Comparison of ENCODE assay signal across 8 mouse cellular contexts in genomic region chr17:32536867-32537250, GRCm38 (mm10). TPM values are rescaled to one million over a fixed set of nuclear protein-coding genes. Genes with fewer than 3 reads are reported as not detected.
A peak's percentile ranks its signal among the peaks of the same experiment; 100 is the strongest.
DNase-seq lines count a peak whose midpoint lies in the region; ATAC-seq and TF ChIP-seq lines count a peak whose summit lies in the region.

No protein-coding gene starts in this region.

- TF ChIP-seq POLR2A in kidney, adult 2 months (IDR thresholded peaks at IDR 0.05; ENCODE audit: low read depth, low read length): no peak

- no peak for ATAC-seq in heart, embryonic 13.5 days (ENCODE audit: extremely low read depth, insufficient number of reproducible peaks, low FRiP score, low TSS enrichment)
- ATAC-seq in liver, embryonic 12.5 days: 0 out of 2 replicates have a peak, but pooled peaks have one; percentile 13
- peak; percentile 19; the same call in 1 of the 2 replicates for ATAC-seq in stomach, embryonic 16.5 days (ENCODE audit: insufficient read depth, low FRiP score)

- no peak for TF ChIP-seq CTCF in kidney, adult 2 months (conservative IDR thresholded peaks at IDR 0.05; ENCODE audit: insufficient read depth, insufficient read length, low read depth, low read length)

- no peaks in the 10 kb centered on the region for H3K9me3 ChIP-seq in heart, embryonic 13.5 days
- no peaks in the 10 kb centered on the region for H3K9me3 ChIP-seq in liver, embryonic 12.5 days (replicated peaks)
- H3K9me3 ChIP-seq in stomach, embryonic 16.5 days (replicated peaks; ENCODE audit: control insufficient read depth, low read length): no peaks in the 10 kb centered on the region

- peak; percentile 13 for DNase-seq in kidney, adult 2 months
- DNase-seq in kidney, adult 9 months: no peak
- peak; percentile 31 for DNase-seq in cerebellum, adult 8-10 months
- DNase-seq in layer of hippocampus, postnatal 14 days (ENCODE audit: low spot score in 2 of 2): no peak
- no peak for DNase-seq in spleen, postnatal 10 days (ENCODE audit: low spot score in 2 of 2)

- H3K4me2 ChIP-seq in heart, embryonic 13.5 days: peak overlapping the region; percentile 75
- peak overlapping the region; percentile 41 for H3K4me2 ChIP-seq in liver, embryonic 12.5 days
- H3K4me2 ChIP-seq in stomach, embryonic 16.5 days (ENCODE audit: low read depth, low read length): peak overlapping the region; percentile 75

- H3K27me3 ChIP-seq in kidney, adult 2 months (replicated peaks; ENCODE audit: control insufficient read depth, insufficient read depth, low read length): no peaks in the 10 kb centered on the region
- no peaks in the 10 kb centered on the region for H3K27me3 ChIP-seq in heart, embryonic 13.5 days (replicated peaks)
- H3K27me3 ChIP-seq in liver, embryonic 12.5 days (replicated peaks): no peaks in the 10 kb centered on the region
- H3K27me3 ChIP-seq in stomach, embryonic 16.5 days (ENCODE audit: control insufficient read depth, insufficient read depth, low read length): no peaks in the 10 kb centered on the region

- H3K4me3 ChIP-seq in kidney, adult 2 months (ENCODE audit: insufficient read depth, low read depth, low read length): peak overlapping the region; percentile 67
- peak overlapping the region; percentile 61 for H3K4me3 ChIP-seq in heart, embryonic 13.5 days
- H3K4me3 ChIP-seq in liver, embryonic 12.5 days: peak overlapping the region; percentile 36
- peak overlapping the region; percentile 63 for H3K4me3 ChIP-seq in stomach, embryonic 16.5 days (replicated peaks; ENCODE audit: low read length)

- peak overlapping the region; percentile 78 for H3K9ac ChIP-seq in heart, embryonic 13.5 days
- no peak overlapping the region for H3K9ac ChIP-seq in liver, embryonic 12.5 days
- H3K9ac ChIP-seq in stomach, embryonic 16.5 days (ENCODE audit: low read length): peak overlapping the region; percentile 77

- 53% methylated on average over 5 of the region's 5 CpGs for WGBS in kidney, adult 2 months
- WGBS in heart, embryonic 13.5 days: 46% methylated on average over 5 of the region's 5 CpGs
- WGBS in liver, embryonic 12.5 days (ENCODE audit: insufficient replicate concordance): 39% methylated on average over 5 of the region's 5 CpGs
- WGBS in stomach, embryonic 16.5 days: 55% methylated on average over 5 of the region's 5 CpGs

- no peak overlapping the region for H3K27ac ChIP-seq in kidney, adult 2 months (ENCODE audit: insufficient read depth, low read depth, low read length)
- H3K27ac ChIP-seq in heart, embryonic 13.5 days (replicated peaks): peak overlapping the region; percentile 73
- no peak overlapping the region for H3K27ac ChIP-seq in liver, embryonic 12.5 days
- no peak overlapping the region for H3K27ac ChIP-seq in stomach, embryonic 16.5 days (ENCODE audit: low read length)

- H3K4me1 ChIP-seq in kidney, adult 2 months (ENCODE audit: control insufficient read depth, insufficient read depth, low read length): 0 out of 2 replicates have a peak, but pooled peaks cover 3% of the 10 kb centered on the region
- H3K4me1 ChIP-seq in heart, embryonic 13.5 days: peaks cover 21% of the 10 kb centered on the region
- H3K4me1 ChIP-seq in liver, embryonic 12.5 days: no peaks in the 10 kb centered on the region
- peaks cover 6% of the 10 kb centered on the region for H3K4me1 ChIP-seq in stomach, embryonic 16.5 days (ENCODE audit: control insufficient read depth, insufficient read depth, low read length)

- no peaks in the 10 kb centered on the region for H3K36me3 ChIP-seq in kidney, adult 2 months (ENCODE audit: control insufficient read depth, insufficient read depth, low read length)
- H3K36me3 ChIP-seq in heart, embryonic 13.5 days: 0 out of 2 replicates have a peak, but pooled peaks cover 4% of the 10 kb centered on the region
- no peaks in the 10 kb centered on the region for H3K36me3 ChIP-seq in liver, embryonic 12.5 days
- no peaks in the 10 kb centered on the region for H3K36me3 ChIP-seq in stomach, embryonic 16.5 days (ENCODE audit: control insufficient read depth, insufficient read depth, low read length)

RNA-seq across cellular contexts. Expression of gene Cyp4f16, which starts 0.5 kb away (rescaled TPM):
- 11.6 and 14.3 TPM in 2 replicates for polyA plus RNA-seq in kidney, adult 2 months (2012; rRNA removed)
- 17.0 and 18.6 TPM in 2 replicates for polyA plus RNA-seq in heart, embryonic 13.5 days (2015; fragmentation: Nextera tagmentation; extraction: Ambion mirVana)
- 5.2 and 5.6 TPM in 2 replicates for polyA plus RNA-seq in liver, embryonic 12.5 days (2016; fragmentation: Nextera tagmentation; extraction: Ambion mirVana)
- 26.4 and 28.7 TPM in 2 replicates for polyA plus RNA-seq in stomach, embryonic 16.5 days (2015; fragmentation: Nextera tagmentation; extraction: Ambion mirVana)
- 1 to 10 TPM; 6.0 to 7.7 TPM for total RNA-seq in layer of hippocampus, postnatal 14 days (2021)

RNA-seq across cellular contexts. Expression of gene Cyp4f17, which starts 31.0 kb away (rescaled TPM):
- 16.2 and 18.1 TPM in 2 replicates for polyA plus RNA-seq in kidney, adult 2 months (2012; rRNA removed)
- polyA plus RNA-seq in heart, embryonic 13.5 days (2015; fragmentation: Nextera tagmentation; extraction: Ambion mirVana): 6.4 and 7.5 TPM in 2 replicates
- polyA plus RNA-seq in liver, embryonic 12.5 days (2016; fragmentation: Nextera tagmentation; extraction: Ambion mirVana): 0.91 and 0.96 TPM in 2 replicates
- polyA plus RNA-seq in stomach, embryonic 16.5 days (2015; fragmentation: Nextera tagmentation; extraction: Ambion mirVana): 7.2 and 7.5 TPM in 2 replicates
- 1 to 10 TPM; 3.9 to 6.5 TPM for total RNA-seq in layer of hippocampus, postnatal 14 days (2021)

Comparison
In these comparisons a context has a peak if more than half of its experiments do, and no peak if none do; other contexts are left out.
1. DNase-seq: peak in kidney, adult 2 months (single experiment) and cerebellum, adult 8-10 months (single experiment); none in kidney, adult 9 months (single experiment), layer of hippocampus, postnatal 14 days (0 of 2) and spleen, postnatal 10 days (0 of 2).
2. Peak in every context shown above with its lines, with median percentiles within 50 percentile points of each other: H3K4me3 ChIP-seq and H3K4me2 ChIP-seq.